Mouse (Mus musculus) testis, postnatal 14 days (tissue): ENCODE results near the gene Optn.
A peak's percentile ranks its signal among the peaks of the same experiment; 100 is the strongest.

ENCODE experiments used
- DNase-seq: peaks from one replicate; pipeline ENCODE4 v3.0.0; 2021; ENCODE audit warnings: low spot score

The Optn gene

DNA sequence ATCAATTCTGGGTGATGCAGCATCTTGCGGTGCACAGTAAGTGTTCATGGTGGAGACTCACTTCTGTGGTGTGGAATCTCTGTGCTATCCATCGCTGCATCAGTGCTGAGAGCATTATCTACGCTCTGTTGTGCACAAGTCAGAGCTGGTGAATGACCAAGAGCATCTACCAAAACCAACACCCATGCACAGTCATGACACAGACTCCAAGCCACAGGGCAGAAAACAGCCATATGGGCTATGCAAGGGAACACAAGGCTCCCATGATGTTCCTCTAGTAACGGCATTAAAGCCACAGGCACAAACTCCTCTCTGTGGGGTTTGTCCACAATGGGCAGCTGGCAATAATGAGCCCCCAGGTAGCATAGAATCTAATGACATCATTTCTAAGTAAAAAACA lies 34.0 kb downstream of the Optn start:
- no peak for DNase-seq

DNA sequence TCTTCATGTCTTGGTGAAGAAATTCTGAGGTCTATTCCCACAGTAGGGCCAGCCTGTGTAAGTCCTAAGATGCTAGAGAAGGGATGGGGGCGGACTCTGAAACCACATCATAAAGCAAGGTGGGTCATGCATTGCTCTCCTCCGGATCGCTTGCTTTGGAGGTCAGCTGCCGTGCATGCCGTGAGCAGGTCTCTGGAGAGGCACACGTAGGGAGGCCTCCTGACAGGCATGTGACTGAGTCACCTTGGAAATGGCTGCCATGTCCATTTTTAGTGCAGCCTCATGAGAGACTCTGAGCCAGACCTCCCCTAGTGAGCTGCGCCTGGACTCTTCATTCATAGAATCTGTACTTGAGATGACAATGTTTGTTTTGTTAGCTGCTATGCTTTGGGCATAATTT lies 35.8 kb downstream of the Optn start:
- DNase-seq = no peak

DNA sequence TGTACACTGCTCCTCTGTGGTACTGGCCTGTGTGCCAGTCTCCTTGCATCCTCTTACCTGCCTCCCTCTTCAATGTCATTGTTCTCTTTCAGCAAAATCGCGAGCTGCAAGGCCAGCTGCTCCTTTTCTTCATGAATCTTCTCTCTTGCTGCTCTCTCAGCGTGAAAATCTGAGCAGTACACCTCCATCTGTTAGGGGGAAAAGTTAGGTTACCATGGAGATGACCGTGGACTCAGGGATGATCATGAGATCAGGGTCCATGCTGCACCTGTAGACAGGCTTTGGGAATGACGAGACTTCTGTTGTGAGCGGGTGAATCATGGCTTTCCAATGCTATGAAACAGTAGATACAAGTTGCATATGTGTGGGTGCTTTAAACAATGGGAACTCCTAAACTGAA lies 36.8 kb downstream of the Optn start:
- DNase-seq = no peak

DNA sequence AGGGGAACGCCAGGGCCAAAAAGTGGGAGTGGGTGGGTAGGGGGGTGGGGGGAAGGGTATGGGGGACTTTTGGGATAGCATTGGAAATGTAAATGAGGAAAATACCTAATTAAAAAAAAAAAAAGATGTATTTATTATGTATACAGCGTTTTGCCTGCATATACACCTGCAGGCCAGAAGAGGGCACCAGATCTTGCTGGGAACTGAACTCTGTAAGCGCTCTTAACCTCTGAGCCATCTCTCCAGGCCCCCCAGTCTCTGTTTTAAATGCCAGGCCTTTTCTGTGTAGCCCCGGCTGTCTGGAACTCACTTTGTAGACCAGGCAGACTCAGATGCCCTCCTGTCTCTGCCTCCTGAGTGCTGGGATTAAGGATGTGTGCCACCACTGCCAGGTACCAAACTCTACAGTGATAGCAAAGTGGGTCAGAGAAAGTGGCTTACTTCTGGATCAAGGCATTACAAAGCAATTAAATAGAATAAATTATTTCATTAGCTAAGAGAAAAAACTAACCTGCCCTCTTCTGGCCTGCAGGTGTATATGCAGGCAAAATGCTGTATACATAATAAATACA lies 38.6 kb downstream of the Optn start:
- no peak for DNase-seq

DNA sequence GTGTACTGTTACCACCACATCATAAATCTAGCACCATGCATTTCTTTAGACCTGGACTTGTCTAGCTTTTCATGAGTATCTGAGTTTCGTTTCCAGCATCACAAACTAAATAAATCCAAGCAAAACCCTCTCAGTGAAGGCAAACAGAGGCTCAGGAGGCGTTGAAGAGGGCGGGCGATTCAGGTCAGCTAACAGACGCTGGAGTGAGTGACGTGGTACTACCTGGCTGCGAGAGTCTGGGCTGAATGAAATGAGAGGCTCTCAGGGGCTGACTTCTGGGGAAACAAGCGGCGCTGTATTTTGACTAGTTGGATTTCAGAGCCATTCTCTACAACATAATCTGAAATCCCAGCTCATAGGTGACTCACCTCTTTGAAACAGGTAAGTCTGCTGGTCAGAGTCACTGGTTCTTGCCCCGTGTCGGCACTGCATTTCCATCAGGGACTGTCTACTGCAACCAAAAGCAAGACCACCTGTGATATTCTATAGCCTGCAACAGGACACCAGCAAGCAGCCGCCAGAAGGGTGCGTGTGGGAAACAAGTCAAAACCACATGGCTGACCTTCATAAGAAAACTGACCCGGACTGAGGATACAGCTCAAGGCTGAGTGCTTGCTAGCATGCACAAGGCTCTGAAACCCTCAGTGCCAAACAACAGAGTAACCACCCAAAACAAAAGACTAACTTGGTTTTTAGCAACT lies 40.0 kb downstream of the Optn start:
- DNase-seq = no peak

DNA sequence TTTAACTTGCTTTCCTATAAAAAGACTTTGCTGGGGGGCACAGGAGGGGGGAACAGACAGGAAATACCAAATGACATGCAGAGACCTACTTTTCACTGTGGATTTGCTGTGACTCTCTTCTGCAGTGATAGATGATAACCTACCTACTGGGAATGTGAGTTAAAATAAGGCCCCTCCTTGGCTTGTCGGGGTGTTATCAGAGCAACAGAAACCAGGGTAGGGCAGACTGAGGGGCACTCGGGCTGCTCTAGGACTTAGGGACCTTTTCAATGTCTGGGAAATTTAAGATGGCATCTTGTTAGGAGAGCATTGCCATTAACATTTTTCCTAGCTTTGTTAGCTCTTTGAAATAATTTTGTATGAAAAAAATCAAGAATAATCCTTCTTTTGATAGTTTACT lies 40.6 kb downstream of the Optn start:
- no peak for DNase-seq

DNA sequence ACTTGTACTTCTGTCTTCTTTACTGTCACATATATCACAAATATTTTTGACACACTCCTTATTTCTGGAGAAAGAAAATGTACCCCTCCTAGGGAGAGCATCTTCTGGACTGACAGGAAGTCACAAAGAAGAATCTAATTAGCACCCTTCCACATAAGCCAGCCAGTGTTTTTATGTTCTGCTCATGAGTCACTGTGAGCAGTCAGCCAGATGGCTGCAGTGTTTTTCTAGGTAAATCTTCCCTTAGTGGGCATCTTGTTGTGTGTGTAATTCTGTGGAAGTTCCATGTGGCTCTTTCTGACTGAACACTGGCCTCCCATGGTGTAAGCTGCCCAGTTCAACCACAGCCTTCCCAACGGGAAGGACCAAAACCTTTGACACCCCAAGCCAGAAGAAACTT lies 44.1 kb downstream of the Optn start:
- DNase-seq = no peak

DNA sequence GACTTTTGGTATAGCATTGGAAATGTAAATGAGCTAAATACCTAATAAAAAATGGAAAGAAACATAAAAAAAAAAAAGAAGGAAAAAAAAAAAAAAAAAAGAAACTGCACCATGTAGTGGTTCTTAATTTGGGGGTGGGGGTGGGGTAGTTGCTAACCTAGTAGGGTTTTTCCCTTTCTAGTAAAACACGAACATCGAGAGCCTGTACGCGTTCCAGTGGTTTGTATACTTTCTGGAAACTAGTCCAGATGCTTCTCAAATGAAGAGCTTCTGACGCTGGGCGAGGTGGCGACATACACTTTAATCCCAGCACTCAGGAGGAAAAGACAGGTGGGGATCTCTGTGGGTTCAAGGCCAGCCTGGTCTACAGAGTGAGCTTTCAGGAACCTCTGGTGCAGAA lies 46.9 kb downstream of the Optn start:
- no peak for DNase-seq

DNA sequence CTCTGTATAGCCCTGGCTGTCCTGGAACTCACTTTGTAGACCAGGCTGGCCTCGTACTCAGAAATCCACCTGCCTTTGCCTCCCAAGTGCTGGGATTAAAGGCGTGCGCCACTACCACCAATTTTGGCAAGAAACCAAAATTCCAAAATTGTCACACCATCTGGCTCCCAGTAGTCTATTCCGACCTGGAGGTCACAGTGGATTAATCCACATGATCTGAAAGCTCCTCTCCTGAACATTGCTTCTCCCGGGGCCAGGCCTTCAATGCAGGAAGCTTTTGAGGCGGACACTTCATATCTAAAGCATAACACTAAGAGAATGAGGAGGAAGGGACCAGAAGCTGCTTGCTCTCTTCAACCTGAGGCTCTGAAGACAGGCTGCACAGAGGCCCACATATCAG lies 48.3 kb downstream of the Optn start:
- no peak for DNase-seq

DNA sequence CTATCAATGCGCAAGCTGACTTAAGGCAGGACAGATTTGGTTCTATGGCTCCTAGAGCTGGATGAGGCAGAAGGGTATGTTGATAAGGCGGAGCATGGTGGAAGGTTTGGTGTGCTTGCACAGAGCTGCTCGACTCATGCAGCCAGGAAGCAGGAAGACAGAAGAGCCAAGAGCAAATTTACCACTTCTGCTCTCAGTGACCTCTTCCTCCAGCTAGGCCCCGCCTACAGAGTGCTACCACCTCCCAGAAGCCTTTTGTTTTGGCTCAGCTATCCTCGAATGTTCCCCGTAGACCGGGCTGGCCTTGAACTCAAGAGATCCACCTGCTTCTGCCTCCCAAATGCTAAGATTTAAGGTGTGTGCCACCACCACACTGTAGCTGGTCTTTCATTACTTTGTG lies 49.2 kb downstream of the Optn start:
- no peak for DNase-seq

DNA sequence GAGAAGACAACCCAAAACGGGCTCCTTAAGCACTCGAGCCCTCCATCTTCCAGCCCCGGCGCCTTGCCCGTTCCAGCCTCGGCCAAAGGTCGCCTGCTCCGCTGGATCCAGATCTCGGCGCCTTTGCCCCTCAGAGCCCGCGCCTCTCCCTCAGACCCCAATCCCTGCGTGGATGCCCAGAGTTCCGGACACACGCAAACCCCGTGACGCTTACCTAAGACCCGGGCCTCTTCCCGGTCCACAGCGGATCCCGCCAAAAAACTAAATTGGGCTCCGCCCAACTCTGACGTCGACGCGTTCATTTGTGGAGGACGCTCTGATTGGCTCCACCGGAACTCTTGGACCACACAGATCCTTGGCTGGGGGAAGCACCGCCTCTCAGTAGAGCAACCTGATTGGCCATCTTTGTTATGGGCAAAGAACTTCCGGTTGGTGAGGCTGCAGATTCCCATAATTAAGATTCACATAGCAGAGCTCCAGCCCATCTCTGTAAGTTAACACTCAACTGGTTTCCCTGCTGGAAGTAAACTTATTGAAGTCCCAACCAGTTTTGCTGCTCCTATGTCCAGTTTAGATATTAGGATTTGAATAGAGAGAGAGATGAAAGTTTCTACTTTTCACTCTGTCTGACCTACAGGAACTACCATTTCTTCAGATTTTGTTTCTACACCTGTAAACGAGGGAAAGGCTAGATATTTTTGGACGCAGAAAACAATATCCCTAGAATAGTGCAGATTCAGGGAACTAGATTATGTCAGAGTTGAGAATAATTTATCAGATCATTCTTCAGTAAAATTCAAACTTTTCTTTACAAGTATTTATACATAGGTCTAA lies 51.1 kb downstream of the Optn start, which contains the start of gene Mcm10:
Gene Mcm10 (minus strand): TSS at position 301 of the 834 bp plus-strand sequence.
- peak; percentile 93 for DNase-seq

DNA sequence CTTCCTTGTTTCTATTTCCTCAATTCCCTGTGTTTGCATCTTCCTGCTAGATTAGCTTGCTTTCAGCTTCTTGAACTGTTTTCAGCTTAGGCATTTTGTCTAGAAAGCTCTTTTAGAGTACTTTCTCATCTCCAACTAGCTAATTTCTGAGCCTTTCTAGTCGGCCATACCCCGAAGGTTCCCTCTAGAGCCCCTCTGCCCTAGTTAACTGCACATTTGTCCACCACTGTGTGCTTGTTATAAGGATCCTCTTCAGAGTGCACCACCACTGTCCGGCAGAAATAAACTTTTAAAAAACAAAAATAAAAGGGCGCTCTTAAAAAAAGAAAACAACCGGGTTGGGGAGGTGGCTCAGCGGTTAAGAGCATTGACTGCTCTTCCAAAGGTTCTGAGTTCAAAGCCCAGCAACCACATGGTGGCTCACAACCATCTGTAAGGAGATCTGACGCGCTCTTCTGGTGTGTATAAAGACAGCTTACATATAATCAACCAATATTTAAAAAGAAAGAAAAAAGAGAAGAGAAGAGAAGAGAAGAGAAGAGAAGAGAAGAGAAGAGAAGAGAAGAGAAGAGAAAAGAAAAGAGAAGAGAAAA lies 51.9 kb downstream of the Optn start:
- DNase-seq = no peak

DNA sequence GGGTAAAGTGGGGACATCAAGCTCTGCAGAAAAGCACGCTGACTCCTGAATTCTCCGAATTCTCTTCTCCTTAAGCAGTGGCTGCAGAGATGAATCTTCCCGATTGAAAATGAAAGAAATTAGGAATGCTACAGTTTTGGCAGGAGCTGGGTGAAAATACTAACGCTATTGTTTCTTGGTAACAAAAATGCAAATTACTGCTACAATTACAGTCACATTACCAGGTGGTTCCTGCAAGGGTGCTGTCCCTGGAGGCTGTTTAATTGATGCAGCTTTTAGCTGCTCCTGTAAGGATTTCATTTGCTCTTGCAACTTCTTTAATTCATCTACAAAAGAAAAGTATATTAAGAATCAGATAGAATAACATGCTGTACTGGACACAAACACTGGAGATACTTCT lies 56.7 kb downstream of the Optn start:
- no peak for DNase-seq

DNA sequence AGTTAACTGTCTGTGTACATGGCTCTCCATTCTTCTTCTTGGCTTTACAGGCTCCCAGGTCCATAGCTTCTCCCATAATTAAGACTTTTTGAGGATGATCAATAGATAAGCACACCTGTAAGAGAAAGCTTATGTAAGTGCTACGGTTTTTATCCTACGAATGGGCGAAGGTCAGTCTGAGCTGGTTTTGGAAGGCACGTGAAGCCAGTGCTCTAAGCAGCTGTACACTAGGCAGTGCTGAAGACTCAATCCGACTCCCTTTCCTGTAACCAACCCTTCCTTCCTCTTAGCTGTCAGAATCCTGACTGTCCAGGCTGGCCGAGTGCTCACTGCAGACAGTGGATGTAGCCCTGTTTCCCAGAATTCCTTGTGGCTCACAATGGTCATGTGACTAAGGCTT lies 62.6 kb downstream of the Optn start:
- DNase-seq = no peak

DNA sequence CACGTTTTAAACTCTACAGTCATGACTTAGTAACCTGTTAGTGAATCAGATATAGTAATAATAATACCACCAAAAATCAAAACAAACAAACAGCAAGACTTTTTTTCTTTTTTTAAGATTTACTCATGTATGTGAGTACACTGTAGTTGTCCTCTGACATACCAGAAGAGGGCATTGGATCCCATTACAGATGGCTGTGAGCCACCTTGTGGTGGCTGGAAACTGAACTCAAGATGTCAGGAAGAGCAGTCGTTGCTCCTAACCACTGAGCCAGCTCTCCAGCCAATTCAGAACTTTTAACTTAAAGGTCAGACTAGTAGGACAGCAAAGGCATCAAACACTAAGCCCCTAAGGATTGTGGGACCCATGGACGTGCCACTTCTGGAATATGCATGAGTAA lies 64.9 kb downstream of the Optn start:
- DNase-seq = no peak

DNA sequence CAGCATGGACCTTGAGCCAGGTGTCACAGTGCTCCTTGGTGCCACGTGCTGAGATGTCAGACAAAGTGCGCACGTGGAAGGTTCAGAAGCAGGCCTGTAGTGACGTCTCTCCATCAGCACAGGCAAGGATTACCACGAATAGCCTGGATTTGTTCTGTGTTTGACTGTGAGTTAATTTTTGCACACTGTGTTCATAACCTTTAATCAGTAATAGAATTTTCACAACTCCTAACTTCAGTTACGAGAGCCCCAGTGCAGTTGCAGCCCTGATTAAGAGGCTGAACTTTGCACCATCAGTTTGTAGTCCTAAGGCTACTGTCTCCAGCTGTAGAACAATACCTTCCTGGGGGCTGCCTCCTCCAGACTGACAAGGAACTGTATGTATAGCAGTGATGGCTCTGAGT lies 67.4 kb downstream of the Optn start:
- DNase-seq = no peak

DNA sequence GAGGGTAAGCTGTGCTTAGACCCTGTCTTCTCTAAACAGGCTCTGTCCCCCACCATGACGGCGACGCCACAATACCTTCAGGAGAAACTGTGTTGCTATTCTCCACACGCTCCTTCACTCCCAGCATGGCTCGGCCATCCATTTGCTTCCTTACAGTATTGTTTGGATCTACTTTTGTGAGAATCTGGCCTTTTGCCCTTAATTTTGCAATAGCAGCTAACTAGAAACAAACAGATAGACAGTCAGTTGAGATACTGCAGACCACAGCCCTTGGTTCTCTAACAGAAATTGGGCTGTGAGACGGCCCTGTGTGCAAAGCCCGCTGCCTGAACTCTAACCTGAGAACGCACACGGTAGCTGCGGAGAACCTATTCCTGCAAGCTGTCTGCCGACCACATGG lies 68.2 kb downstream of the Optn start:
- no peak for DNase-seq

DNA sequence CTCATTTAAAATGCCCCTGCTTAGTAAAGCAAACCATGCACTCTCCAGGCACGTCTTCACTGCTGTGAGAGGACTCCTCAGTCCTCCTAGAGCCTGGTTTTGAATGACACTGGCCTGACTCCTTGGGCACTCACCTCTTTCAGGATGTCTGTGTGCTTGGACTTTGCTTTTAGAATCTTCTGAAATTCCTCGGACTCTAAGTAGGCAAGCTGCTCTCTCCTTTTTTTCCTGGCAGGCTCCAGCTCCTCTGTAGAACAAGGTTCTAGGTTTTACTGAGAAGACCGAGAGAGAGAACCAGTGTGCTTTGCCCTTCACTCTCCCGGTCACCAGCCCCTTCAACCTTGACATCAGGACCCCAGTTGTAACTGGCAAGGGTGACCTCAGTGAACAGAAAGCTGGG lies 69.4 kb downstream of the Optn start:
- DNase-seq = no peak

DNA sequence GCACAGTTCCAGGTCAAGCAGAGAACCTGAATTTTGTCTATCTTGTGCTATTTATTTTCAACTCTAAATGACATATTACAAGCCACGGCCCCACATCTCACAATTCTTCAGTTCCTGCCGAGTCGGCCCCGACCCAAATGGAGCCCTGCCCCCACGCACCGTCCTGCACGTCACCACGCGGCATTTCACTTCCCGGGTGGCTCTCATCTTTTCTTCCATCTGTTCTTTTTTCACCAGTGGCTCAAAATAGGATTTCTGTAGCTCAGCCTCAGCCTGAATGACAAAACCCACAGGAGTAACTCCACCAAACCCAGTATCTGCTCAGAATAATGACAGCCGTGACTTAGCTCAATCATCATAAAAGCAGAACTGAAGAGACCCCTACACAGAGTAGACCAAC lies 70.3 kb downstream of the Optn start:
- DNase-seq = no peak

DNA sequence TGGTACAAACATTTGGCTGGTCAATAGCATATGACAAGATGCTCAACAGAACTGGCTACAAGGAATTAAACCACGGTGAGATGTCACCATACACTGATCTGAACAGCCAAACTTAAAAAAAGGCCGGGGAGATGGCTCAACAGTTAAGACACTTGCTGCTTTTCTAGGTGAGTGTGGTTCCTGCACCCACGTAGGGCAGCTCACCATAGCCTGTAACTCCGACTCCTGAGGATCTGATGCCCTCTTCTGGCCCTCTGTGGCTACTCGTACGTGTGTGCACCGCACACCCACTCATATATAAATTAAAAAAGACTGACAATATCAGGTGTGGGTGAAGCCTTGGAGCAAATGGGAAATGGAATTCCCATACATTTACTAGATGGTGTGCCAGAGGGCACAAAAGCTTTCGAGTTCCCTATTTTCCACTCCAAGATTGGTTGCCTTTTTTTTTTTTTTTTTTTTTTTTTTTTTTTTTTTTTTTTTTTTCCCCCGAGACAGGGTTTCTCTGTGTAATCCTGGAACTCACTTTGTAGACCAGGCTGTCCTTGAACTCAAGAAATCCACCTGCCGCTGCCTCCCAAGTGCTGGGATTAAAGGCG lies 74.9 kb downstream of the Optn start:
- no peak for DNase-seq

DNA sequence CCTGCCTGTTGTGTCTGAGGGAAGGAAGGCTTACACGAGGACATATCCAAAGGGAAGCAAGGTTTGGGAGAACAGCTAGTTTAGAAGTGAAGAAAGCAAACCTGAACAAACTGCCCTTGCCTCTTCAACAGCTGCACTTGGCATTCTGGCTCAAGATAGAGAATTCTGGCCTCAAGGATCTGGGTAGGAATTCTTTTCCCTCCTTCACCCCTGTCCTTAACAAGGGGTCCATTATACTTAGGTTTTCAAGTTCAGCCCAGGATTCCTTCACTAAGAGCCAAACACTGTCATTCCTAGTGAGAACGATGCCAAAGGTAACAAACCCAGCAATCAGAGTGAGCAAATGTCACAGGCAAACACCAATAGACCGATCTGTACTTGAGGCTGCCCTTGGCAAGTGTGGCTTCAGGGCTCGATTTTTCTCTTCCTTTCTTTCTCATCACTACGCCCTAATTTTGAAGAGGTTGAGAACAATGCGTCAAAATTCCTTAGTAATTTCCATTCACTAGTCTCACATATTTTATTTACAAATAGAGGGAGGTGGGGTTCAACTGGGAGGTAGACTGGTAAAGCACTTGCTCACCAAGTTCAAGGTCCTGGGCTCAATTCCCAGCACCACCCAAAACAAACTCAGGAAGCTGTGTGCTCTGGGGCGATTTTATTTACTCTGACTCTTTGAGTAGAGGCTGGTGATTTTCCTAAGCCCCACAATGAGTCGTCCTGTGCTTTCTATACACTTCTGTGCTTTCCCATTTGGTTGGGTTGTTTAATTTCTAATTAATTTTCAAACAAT lies 76.3 kb downstream of the Optn start:
- DNase-seq = no peak

DNA sequence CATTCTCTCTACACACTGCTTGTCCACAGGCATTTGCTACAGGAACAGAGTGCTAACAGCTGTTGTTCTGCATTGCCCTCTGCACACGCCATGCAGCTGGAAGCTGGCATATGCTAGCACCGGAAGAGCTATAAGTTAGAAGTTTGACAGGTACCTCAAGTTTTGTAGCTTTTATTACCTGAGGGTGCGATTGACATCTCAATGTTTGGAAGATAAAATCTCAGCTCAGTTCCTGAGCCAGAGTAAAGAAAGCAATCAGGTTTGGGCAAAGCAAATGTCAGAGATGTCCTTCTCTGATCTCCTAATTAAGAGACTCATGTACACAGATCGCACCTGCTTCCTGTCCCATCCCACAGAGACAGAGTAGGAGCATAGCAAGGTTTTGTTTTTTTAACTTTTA lies 77.1 kb downstream of the Optn start:
- DNase-seq = no peak
